Mouse (Mus musculus) fat pad, adult 2 months (tissue): ENCODE results near the gene Foxp1.

Experiments used
- DNase-seq: peaks from one replicate; pipeline ENCODE4 v3.0.0-alpha.2; 2011; ENCODE audit warnings: low read depth, low spot score; ENCODE audit errors: extremely low read depth

Gene Foxp1

DNA sequence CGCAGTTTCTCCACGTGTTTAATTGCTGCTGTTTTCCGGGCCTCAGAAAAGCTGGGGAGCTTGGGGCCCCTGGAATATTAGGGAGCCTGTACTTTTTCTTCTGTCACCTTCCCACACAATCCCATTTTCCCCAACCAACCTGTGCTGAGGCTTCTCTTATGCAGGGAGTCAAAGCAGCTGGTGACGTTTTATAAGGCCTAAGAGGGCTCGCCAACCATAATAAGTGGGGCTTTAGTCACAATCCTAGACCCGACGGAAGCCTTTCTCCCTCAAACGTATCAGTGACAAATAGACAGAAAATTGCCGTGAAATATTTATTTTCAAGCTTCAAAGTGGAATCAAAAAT lies 362.2 kb downstream of the Foxp1 start:
- DNase-seq: no peak

GRCm38 (mm10) chr6:99159452-99160347 lies 362.8 kb downstream of the Foxp1 start:
- no peak for DNase-seq

GRCm38 (mm10) chr6:99153682-99154081 lies 368.8 kb downstream of the Foxp1 start:
- DNase-seq: no peak

GRCm38 (mm10) chr6:99146400-99146905 lies 376.1 kb downstream of the Foxp1 start:
- no peak for DNase-seq

DNA sequence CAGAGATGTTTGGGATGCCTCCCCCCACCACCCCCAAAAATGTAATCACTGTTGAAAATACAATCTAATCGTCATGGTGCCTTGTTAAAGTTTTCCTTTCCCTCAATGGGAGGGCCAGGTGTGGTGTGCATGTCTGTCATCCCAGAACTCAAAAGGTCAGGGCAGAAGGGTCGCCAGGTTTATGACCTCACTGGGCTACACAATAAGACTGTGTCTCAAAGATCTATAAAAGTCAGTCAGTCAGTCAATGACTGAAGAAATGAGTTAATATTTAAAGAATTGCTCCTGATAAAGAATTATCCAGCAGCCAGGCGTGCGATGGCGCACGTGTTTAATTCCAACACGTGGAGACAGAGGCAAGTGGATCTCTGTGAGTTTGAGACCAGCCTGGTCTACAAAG lies 377.5 kb downstream of the Foxp1 start:
- no peak for DNase-seq

GRCm38 (mm10) chr6:99143756-99144036 lies 378.8 kb downstream of the Foxp1 start:
- no peak for DNase-seq

GRCm38 (mm10) chr6:99142900-99143755 lies 379.4 kb downstream of the Foxp1 start:
- peak; percentile 63 for DNase-seq

DNA sequence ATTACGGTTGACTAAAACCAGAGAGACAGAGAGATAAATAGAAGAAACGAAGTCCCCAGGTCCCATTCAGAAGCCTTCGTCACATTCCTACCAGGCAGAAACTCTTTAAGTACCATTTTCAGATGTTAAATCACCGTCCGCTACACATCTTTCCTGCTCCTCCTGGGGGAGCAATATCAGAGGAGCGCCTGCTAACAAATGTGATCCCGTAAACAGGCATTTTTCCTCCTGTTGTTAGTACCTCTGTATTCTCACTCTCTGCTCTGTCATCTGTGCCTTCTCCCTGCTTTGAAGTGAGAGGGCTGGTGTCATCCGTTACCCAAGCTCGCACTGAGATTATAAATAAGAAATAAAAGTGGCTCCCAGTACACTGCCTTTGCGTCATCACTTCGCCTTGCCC lies 384.5 kb downstream of the Foxp1 start:
- DNase-seq: no peak

DNA sequence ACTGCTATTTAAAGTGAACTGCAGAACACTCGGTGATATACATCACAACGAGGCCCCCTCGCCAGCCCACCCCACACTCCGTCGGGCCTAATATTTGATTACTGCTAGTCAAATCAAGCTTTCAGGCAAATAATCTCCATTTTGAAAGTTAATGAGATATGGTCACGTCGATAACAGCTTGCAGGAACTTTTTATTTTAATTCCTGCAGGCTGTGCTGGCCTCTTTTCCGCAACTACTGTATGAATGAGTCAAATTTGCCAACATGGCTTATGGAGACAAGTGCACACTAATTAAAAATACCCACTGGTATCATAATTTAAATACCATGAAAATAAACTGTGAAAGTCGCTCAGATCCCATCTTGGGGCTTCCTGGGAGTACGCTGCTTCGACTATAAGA lies 385.4 kb downstream of the Foxp1 start:
- no peak for DNase-seq

DNA sequence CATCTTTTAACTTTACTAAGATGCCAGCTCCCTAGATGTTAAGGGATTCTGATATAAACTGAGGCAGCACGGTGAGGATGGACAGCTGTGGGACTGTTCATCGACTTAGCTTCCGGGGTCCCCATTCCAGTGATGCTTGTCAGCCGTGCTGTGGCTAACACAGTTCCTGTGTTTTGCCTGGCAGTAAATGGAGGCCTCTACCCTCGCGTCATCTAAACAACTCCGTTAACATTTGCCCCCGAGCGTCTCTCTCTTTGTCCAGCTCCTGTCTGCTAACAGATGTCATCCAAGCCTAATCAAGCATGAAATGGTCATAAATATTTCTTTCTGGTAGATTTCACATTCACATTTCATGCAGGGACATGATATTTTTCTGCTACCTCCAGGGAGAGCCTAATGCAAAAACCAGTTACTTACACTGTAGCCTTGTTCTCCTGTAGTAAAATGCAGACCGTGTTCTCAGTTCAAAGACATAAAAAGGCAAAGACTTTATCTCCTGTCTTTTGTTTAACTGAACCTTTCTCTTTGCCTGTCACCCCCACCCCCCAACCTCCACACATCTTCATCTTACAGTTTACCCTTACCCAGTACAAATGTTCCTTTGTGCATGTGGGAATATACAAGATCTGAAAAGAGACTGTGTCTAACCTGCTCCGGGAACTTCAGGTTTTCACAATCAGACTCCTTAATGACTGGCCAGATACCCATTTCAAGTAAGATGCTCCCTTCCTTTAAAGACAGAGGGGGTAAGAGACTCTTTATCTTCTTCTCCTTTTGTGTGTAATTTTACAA lies 386.4 kb downstream of the Foxp1 start:
- no peak for DNase-seq

GRCm38 (mm10) chr6:99131815-99132214 lies 390.7 kb downstream of the Foxp1 start:
- DNase-seq: no peak

DNA sequence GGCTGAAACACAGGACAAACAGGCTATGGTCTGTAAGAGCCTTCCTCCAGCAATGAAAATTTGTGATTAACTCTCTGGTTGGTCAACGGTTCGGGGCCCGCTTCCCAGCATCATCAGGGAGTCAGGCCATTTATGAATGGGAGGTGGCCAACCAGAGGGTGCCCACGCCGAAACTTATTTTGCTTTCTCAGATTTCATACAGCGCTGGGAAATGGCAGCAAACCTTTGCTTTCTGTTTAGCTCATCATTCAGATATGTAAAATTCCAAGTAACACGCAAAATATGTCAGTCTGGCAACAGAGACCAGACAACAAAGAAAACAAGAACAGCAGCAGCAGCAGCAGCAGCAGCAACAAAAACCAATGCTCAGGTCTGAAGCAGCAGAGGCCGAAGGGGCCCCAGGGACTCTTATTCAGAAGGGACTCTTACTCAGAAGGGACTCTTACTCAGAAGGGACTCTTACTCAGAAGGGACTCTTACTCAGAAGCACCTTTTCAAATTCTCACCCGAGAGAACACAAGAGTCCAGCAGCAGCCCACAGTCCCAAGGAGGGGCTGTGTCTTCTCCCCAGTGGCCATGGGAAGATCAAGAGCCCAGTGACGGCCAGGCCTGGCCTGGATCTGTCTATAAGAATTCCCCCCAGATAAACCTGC lies 391.6 kb downstream of the Foxp1 start:
- no peak for DNase-seq

DNA sequence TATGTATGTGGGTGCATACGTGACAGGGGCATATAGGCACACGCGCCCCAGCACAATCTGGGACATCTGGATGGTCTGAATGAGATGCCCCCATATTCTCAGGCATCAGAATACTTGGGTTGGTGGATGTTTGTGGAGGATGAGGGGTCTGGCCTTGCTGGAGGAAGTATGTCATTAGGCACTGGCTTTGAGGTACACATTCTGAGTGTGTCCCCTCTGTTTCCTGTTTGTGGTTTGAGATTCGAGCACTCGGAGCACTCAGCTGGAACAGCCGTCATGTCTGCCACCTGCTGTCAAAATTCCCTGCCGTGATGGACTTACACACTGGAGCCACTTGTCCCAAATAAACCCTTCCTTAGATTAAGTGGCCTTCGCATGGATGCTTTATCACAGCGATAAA lies 395.8 kb downstream of the Foxp1 start:
- DNase-seq: no peak

DNA sequence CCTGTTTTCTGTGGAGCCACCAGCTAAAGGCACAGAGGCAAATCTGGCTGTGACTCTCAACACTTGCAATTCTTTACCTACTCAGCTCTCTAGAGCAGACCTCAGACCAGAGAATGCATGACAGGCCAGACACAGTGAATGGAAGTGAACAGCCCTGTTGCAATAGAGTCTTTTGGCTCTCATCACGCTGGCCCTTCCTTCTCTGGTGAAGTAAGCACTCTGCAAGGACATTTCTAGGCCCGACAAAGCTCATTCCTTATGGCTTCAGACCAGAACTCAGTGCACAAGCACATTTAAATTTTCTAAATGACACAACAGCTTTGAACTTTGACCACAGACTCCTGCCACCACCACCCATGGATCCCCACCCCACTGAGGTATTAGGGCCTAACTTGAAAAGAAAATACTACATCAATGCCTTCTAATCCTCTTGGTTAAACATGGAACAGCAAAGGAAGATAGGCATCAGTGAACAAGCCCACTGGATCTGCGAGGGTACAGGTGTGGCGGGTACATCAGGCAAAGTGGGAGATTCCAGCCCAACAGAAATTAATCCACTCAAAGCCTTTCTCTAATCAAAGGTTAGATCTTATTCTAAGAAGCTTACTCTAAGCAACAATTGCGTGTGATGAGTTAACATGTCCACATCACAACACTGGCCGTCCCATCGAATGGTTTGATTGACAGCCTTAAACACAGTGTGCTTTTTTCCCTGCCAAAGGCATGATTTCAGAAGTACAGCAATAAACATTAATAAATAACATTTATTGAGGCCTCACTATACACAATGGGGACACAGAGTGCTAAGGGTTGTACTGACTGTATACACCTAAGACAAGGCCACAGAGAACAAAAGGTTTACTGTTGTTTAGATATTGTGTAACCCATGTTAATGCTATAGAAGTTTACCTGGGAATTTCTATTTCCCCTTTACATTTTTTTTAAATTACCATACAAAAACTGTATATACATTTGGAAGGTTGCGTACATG lies 401.4 kb downstream of the Foxp1 start:
- peak; percentile 87 for DNase-seq

DNA sequence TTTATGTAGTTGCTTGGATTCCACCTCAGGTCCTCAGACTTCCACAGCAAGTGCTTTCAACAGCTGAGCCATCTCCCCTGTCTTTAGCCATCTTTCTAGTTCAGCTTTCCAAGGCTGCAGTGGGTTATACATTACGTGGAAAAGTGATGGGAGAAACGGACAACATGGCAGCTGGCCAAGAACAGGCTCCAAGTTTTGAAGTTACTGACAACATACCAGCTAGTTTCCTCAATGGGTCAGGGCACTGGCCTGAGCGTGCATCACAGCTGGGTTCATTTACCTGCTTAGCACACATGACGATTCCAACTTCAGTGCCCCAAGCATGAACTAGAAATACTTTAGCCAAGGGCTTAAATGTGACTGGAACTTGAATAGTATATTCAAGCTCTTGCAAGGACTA lies 404.0 kb downstream of the Foxp1 start:
- no peak for DNase-seq

DNA sequence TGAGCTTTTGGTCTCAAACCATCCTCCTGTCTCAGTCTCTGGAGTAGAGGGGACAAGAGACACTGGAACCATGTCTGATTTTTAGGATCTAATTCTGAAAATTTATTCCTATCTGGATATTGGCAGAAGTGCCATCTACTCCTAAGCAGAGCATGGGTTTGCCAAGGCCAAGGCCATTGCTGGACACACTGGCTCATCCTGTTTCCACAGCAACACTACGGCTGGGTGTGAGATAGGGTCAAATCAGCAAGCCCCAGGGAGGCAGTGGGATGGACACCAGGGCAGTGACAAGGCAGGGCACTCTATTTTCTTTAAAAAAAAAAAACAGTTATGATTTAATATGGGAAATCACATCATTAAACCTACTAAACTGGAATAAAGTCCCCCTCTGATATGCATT lies 405.1 kb downstream of the Foxp1 start:
- DNase-seq: no peak

DNA sequence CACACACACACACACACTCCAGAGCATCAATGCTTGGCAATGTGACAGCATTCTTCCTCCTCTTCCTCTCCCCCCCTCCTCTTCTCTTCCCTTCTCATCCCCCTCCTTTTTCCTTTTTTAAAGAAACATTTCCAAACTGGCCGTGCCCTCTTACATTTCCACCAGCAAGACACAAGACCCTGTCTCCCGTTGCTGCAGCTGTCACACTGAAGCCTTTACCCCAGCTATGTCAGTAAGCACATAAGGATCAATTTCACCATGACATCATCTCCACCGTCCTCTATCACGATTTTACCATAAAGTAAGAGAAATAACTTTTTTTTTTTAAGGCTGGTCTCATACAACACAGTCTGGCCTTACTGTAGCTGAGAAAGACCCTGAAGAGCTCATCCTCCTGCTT lies 410.7 kb downstream of the Foxp1 start:
- DNase-seq: no peak

DNA sequence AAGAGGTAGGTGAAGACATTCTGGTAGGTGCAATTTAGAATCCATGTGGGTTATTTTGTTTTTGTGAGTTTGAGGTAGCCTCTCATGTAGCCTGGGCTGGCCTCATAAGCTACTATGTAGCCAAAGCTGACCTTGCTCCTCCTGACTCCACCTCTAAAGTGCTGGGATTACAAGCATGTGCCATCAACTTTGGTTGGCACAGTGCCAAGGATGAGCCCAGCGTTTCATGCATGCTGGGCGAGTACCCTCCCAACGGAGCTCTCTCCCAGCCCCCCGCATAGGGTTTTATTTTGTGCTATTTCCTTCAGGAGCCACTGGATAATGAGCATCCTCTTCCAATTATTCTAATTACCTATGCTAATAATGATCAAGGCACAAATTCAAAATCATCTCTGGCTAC lies 414.1 kb downstream of the Foxp1 start:
- no peak for DNase-seq

GRCm38 (mm10) chr6:99107674-99108073 lies 414.8 kb downstream of the Foxp1 start:
- no peak for DNase-seq

- DNase-seq: no peak
Measured at GRCm38 (mm10) chr6:99107081-99107482, 415.4 kb downstream of the Foxp1 start.
